Mouse (Mus musculus) kidney, postnatal 0 days (tissue): ENCODE measurements around the gene Stxbp1. TPM values are rescaled to one million over a fixed set of nuclear protein-coding genes. Genes with fewer than 3 reads are reported as not detected.
A peak's percentile ranks its signal among the peaks of the same experiment; 100 is the strongest.

Source experiments
- ATAC-seq: fragments of 200-750 bp; cut with Nextera tagmentation; replicated peaks from 2 replicates; pipeline ENCODE4 v1.8.0; 2017; ENCODE audit warnings: low read depth, moderate number of reproducible peaks, moderate TSS enrichment, moderate library complexity; ENCODE audit not compliant: low FRiP score
- DNase-seq: peaks from one replicate; pipeline ENCODE4 v3.0.0-alpha.2; 2016; ENCODE audit warnings: low spot score
- H3K27ac ChIP-seq: fragments of 300-500 bp; sonication (generic); 2 replicates; pipeline ENCODE4 v1.5.1; 2014; ENCODE audit warnings: mild to moderate bottlenecking
- H3K27me3 ChIP-seq: fragments of 300-500 bp; sonication (generic); 2 replicates; pipeline ENCODE4 v1.6.1; 2014; ENCODE audit warnings: low read length, mixed read lengths; ENCODE audit not compliant: insufficient read depth
- H3K36me3 ChIP-seq: fragments of 300-500 bp; sonication (generic); 2 replicates; pipeline ENCODE4 v1.6.1; 2014; ENCODE audit warnings: low read length, mixed read lengths; ENCODE audit not compliant: insufficient read depth
- H3K4me1 ChIP-seq: fragments of 300-500 bp; sonication (generic); replicated peaks from 2 replicates; pipeline ENCODE4 v1.6.1; 2014; ENCODE audit warnings: antibody characterized with exemption, low read length, mixed read lengths; ENCODE audit not compliant: insufficient read depth
- H3K4me2 ChIP-seq: fragments of 300-500 bp; sonication (generic); 2 replicates; pipeline ENCODE4 v1.6.1; 2014; ENCODE audit warnings: mild to moderate bottlenecking, low read length, moderate library complexity, mixed read lengths
- H3K4me3 ChIP-seq: fragments of 300-500 bp; sonication (generic); replicated peaks from 2 replicates; pipeline ENCODE4 v1.5.1; 2014; ENCODE audit warnings: low read depth, low read length
- H3K9ac ChIP-seq: fragments of 300-500 bp; sonication (generic); 2 replicates; pipeline ENCODE4 v1.6.1; 2014; ENCODE audit warnings: low read depth, low read length
- H3K9me3 ChIP-seq: fragments of 300-500 bp; sonication (generic); replicated peaks from 2 replicates; pipeline ENCODE4 v1.6.1; 2016; ENCODE audit warnings: low read length, inconsistent platforms, mixed read lengths
- CTCF ChIP-seq: IDR thresholded peaks from 2 replicates; pipeline ENCODE4 v1.5.1; 2016; ENCODE audit warnings: antibody characterized with exemption, low read depth, mild to moderate bottlenecking, moderate library complexity
- WGBS: fragments of 180-500 bp; shearing (Covaris S2); extraction: QIAGEN DNeasy Blood & Tissue Kit; methylation state at CpG from one replicate; pipeline ENCODE4 v1.1.7; 2014; 5-methylcytosine and 5-hydroxymethylcytosine counted together
- polyA plus RNA-seq: library from polyadenylated mRNA; unstranded; fragments of >200 nt; fragmentation: Nextera tagmentation; extraction: Ambion mirVana; gene quantifications from 2 replicates; pipeline ENCODE4 v1.2.1, GENCODE M21; 2015

The Stxbp1 gene
- polyA plus RNA-seq, 1 experiment from 2014 or later, result 14.3 TPM

- no peaks in the 10 kb centered on the region for H3K36me3 ChIP-seq
- no peak overlapping the region for H3K4me2 ChIP-seq
- no peak for DNase-seq
- ATAC-seq, result no peak
- H3K27me3 ChIP-seq, result no peaks in the 10 kb centered on the region
- no peak overlapping the region for H3K4me3 ChIP-seq
- no peak for TF ChIP-seq CTCF
- peak overlapping the region; percentile 75 for H3K27ac ChIP-seq
- H3K9ac ChIP-seq, result peak overlapping the region; percentile 10; the same call in 1 of the 2 replicates
- no peaks in the 10 kb centered on the region for H3K9me3 ChIP-seq
- H3K4me1 ChIP-seq, result peaks cover 64% of the 10 kb centered on the region
- WGBS, result 29% methylated on average over 6 of the region's 6 CpGs
Observed at GRCm38 (mm10) chr2:32881054-32881453, 34.0 kb upstream of the Stxbp1 start.

- no peak overlapping the region for H3K4me3 ChIP-seq
- TF ChIP-seq CTCF, result no peak
- no peak overlapping the region for H3K27ac ChIP-seq
- WGBS, result 87% methylated on average over 5 of the region's 5 CpGs
- DNase-seq (no peak), ATAC-seq (no peak)
- H3K9me3 ChIP-seq, result no peaks in the 10 kb centered on the region
- H3K27me3 ChIP-seq, result no peaks in the 10 kb centered on the region
- peaks cover 62% of the 10 kb centered on the region for H3K4me1 ChIP-seq
- no peak overlapping the region for H3K4me2 ChIP-seq
- H3K9ac ChIP-seq, result no peak overlapping the region
- H3K36me3 ChIP-seq, result no peaks in the 10 kb centered on the region
Observed at GRCm38 (mm10) chr2:32879593-32879992, 32.5 kb upstream of the Stxbp1 start.

- 41% methylated on average over 3 of the region's 3 CpGs for WGBS
- TF ChIP-seq CTCF, result no peak
- no peaks in the 10 kb centered on the region for H3K9me3 ChIP-seq
- peak overlapping the region; percentile 91 for H3K4me2 ChIP-seq
- DNase-seq, result no peak
- no peaks in the 10 kb centered on the region for H3K36me3 ChIP-seq
- no peak for ATAC-seq
- H3K27ac ChIP-seq, result peak overlapping the region; percentile 91
- peak overlapping the region; percentile 75; the same call in 1 of the 2 replicates for H3K9ac ChIP-seq
- no peak overlapping the region; the same call in 1 of the 2 replicates for H3K4me3 ChIP-seq
- no peaks in the 10 kb centered on the region for H3K27me3 ChIP-seq
- peaks cover 63% of the 10 kb centered on the region for H3K4me1 ChIP-seq
Observed at GRCm38 (mm10) chr2:32878396-32878795, 31.4 kb upstream of the Stxbp1 start.

- Histone ChIP-seq H3K4me2 (peak overlapping the region; percentile 91), H3K9me3 (no peaks in the 10 kb centered on the region), H3K27ac (peak overlapping the region; percentile 91), H3K4me3 (peak overlapping the region; percentile 73), H3K27me3 (no peaks in the 10 kb centered on the region), H3K9ac (peak overlapping the region; percentile 75; the same call in 1 of the 2 replicates), H3K4me1 (peaks cover 61% of the 10 kb centered on the region), H3K36me3 (no peaks in the 10 kb centered on the region)
- DNase-seq (no peak), ATAC-seq (no peak)
- 58% methylated on average over 6 of the region's 6 CpGs for whole genome bisulfite sequencing
- TF ChIP-seq CTCF, result no peak
Observed at GRCm38 (mm10) chr2:32877761-32878393, 30.8 kb upstream of the Stxbp1 start.

GRCm38 (mm10) chr2:32877303-32877702 is 30.3 kb upstream of the Stxbp1 start:
- DNase-seq (no peak), ATAC-seq (no peak)
- Histone ChIP-seq H3K4me2 (peak overlapping the region; percentile 91), H3K36me3 (no peaks in the 10 kb centered on the region), H3K27ac (peak overlapping the region; percentile 91), H3K9me3 (no peaks in the 10 kb centered on the region), H3K4me1 (peaks cover 57% of the 10 kb centered on the region), H3K27me3 (no peaks in the 10 kb centered on the region), H3K4me3 (peak overlapping the region; percentile 73), H3K9ac (peak overlapping the region; percentile 75)
- 42% methylated on average over 5 of the region's 5 CpGs for whole genome bisulfite sequencing
- TF ChIP-seq CTCF, result no peak

GRCm38 (mm10) chr2:32876490-32877302 is 29.7 kb upstream of the Stxbp1 start:
- Histone ChIP-seq H3K9me3 (no peaks in the 10 kb centered on the region), H3K36me3 (no peaks in the 10 kb centered on the region), H3K4me2 (peak overlapping the region; percentile 91), H3K4me3 (peak overlapping the region; percentile 73), H3K4me1 (peaks cover 57% of the 10 kb centered on the region), H3K9ac (peak overlapping the region; percentile 75), H3K27ac (peak overlapping the region; percentile 91), H3K27me3 (no peaks in the 10 kb centered on the region)
- no peak; the same call in 1 of the 2 replicates for ATAC-seq
- DNase-seq, result no peak
- no peak for TF ChIP-seq CTCF
- 3% methylated on average over 20 of the region's 20 CpGs for WGBS
